Mouse (Mus musculus): ENCODE measurements at regions not wholly inside any gene's neighbourhood (a gene's known extent, or its start where the extent isn't known, plus 50 kb on each side); places are given as distances from the start of the nearest gene placed in this dataset.

DNA sequence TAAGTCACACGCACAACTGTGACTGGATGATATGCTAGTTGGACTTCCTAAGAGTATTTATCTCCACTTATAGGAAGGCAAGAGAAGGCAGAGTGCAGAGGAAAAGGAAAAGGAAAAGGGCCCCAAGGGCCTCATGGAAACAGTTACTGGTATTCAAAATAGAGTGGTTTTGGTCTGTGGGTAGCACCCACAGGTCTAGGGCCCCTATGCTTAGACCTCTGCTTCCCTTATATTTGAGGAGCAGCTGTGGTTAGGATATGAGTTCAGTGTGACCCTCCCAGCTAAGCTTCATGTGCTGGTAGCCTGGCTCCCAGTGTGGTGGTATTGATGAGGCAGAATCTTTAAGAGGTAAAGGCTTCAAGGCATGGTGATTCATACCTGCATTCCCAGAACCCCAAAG is 163.3 kb upstream of the Gm9833 start:
- ATAC-seq (ENCODE audit: insufficient read depth): no peak

DNA sequence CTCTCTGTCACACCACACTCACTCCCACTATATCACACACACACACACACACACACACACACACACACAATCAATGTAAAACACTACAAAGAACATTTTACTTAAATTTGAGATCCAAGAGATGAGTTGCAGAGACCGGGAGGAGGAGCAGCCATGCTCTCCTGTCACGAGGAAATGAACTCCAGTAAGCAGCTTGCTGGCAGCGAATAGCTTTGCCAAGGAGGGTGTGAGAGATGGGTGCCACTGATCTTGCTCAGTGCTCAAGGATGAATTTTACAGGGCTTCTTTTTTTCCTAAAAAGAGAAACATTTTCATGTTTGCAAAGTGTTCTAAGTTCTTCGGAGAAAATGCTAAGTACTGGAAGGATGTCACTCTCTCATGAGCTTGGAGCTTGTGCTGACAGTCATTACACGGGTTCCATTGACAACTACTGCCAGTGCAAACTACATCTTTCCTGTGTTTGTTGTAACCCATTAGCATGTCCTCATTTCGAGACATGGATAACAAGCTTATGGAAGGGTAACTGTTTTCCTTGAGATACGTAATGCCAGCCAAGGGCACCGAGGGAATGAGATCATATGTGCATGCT is 151.0 kb upstream of the Gm9833 start:
- no peak overlapping the region for H3K9ac ChIP-seq (replicated peaks)
- H3K4me3 ChIP-seq (ENCODE audit: insufficient read depth in 1 of 2, low read depth in 2 of 2, low read length in 2 of 2): no peak overlapping the region
- no peak for TF ChIP-seq CTCF (IDR thresholded peaks at IDR 0.05; ENCODE audit: low read depth)
- TF ChIP-seq EP300 (IDR thresholded peaks at IDR 0.05; ENCODE audit: low read depth): no peak

More for the DNA sequence above, 163.3 kb upstream of the Gm9833 start:
- H3K9ac ChIP-seq (replicated peaks): no peak overlapping the region
- H3K9me3 ChIP-seq (ENCODE audit: control insufficient read depth, low read length): no peaks in the 10 kb centered on the region
- no peak overlapping the region for H3K4me3 ChIP-seq (ENCODE audit: insufficient read depth in 1 of 2, low read depth in 2 of 2, low read length in 2 of 2)
- DNase-seq (ENCODE audit: low read depth in 3 of 3, low spot score in 3 of 3): no peak
- H3K4me1 ChIP-seq (replicated peaks; ENCODE audit: control insufficient read depth in 2 of 2, insufficient read depth in 2 of 2, low read length in 1 of 2): no peaks in the 10 kb centered on the region
- no peak overlapping the region for H3K4me2 ChIP-seq (ENCODE audit: low read depth)
- H3K27ac ChIP-seq: no peak overlapping the region
- no peaks in the 10 kb centered on the region for H3K36me3 ChIP-seq (replicated peaks; ENCODE audit: control insufficient read depth, insufficient read depth, low read depth)
- H3K27me3 ChIP-seq (ENCODE audit: control insufficient read depth, insufficient read depth, low read length): no peaks in the 10 kb centered on the region
- WGBS (ENCODE audit: insufficient replicate concordance): 28% methylated on average over 1 of the region's 1 CpGs
- TF ChIP-seq EP300 (IDR thresholded peaks at IDR 0.05; ENCODE audit: low read depth) (no peak), CTCF (IDR thresholded peaks at IDR 0.05; ENCODE audit: low read depth) (no peak)

DNA sequence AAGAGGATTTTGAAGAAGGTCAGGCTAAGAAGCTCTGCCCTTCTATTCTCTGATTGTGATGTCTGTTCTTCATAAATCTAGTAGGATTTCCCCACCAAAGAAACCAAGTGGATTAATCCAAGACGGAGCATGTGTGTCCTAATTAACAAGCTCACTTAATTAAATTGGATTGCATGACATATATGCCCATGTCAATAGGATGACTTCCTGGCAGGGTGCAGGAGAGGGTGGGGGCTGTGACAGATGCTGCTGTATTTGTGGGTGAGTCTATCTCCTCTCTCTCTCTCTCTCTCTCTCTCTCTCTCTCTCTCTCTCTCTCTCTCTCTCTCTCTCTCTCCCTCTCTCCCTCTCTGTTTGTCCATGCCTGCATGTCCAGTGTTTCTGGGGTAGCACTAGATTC is 149.3 kb upstream of the Gm9833 start:
- H3K4me1 ChIP-seq (replicated peaks; ENCODE audit: control insufficient read depth in 2 of 2, insufficient read depth in 2 of 2, low read length in 1 of 2): no peaks in the 10 kb centered on the region
- H3K4me3 ChIP-seq (ENCODE audit: insufficient read depth in 1 of 2, low read depth in 2 of 2, low read length in 2 of 2): no peak overlapping the region
- H3K27ac ChIP-seq: no peak overlapping the region
- H3K9ac ChIP-seq (replicated peaks): no peak overlapping the region
- ATAC-seq (ENCODE audit: insufficient read depth): no peak
- whole genome bisulfite sequencing (ENCODE audit: insufficient replicate concordance): 47% methylated on average over 1 of the region's 1 CpGs
- no peaks in the 10 kb centered on the region for H3K36me3 ChIP-seq (replicated peaks; ENCODE audit: control insufficient read depth, insufficient read depth, low read depth)
- no peaks in the 10 kb centered on the region for H3K9me3 ChIP-seq (ENCODE audit: control insufficient read depth, low read length)
- H3K27me3 ChIP-seq (ENCODE audit: control insufficient read depth, insufficient read depth, low read length): no peaks in the 10 kb centered on the region
- TF ChIP-seq EP300 (IDR thresholded peaks at IDR 0.05; ENCODE audit: low read depth) (no peak), CTCF (IDR thresholded peaks at IDR 0.05; ENCODE audit: low read depth) (no peak)
- H3K4me2 ChIP-seq (ENCODE audit: low read depth): no peak overlapping the region
- no peak for DNase-seq (ENCODE audit: low read depth in 3 of 3, low spot score in 3 of 3)

More for the DNA sequence above, 151.0 kb upstream of the Gm9833 start:
- no peak for DNase-seq (ENCODE audit: low read depth in 3 of 3, low spot score in 3 of 3)
- ATAC-seq (ENCODE audit: insufficient read depth): no peak
- Histone ChIP-seq H3K4me1 (replicated peaks; ENCODE audit: control insufficient read depth in 2 of 2, insufficient read depth in 2 of 2, low read length in 1 of 2) (no peaks in the 10 kb centered on the region), H3K4me2 (ENCODE audit: low read depth) (no peak overlapping the region), H3K9me3 (ENCODE audit: control insufficient read depth, low read length) (no peaks in the 10 kb centered on the region), H3K36me3 (replicated peaks; ENCODE audit: control insufficient read depth, insufficient read depth, low read depth) (no peaks in the 10 kb centered on the region), H3K27ac (no peak overlapping the region), H3K27me3 (ENCODE audit: control insufficient read depth, insufficient read depth, low read length) (no peaks in the 10 kb centered on the region)
- 56% methylated on average over 8 of the region's 8 CpGs for WGBS (ENCODE audit: insufficient replicate concordance)

DNA sequence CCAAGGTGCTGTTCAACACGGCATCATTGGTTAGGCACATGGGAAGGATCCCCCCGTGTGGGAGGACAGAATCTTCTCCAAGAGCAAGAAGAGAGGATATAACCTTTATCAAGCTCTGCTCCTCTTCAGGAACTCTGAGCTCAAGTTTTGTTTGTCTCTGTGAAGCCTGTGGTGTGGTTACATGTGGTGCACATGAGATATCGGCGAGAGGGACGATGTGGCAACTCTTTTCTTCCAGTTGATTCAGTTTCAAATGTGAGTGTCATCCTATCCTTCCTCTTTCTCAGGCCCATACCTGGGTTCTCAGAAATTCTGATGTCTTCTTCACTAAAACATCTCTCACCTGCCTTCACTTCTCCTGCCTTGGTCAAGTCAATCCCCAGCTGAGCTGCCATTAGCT is 145.3 kb upstream of the Gm9833 start:
- no peak overlapping the region for H3K4me2 ChIP-seq (ENCODE audit: low read depth)
- H3K27ac ChIP-seq: no peak overlapping the region
- TF ChIP-seq CTCF (IDR thresholded peaks at IDR 0.05; ENCODE audit: low read depth) (no peak), EP300 (IDR thresholded peaks at IDR 0.05; ENCODE audit: low read depth) (no peak)
- no peaks in the 10 kb centered on the region for H3K27me3 ChIP-seq (ENCODE audit: control insufficient read depth, insufficient read depth, low read length)
- H3K4me3 ChIP-seq (ENCODE audit: insufficient read depth in 1 of 2, low read depth in 2 of 2, low read length in 2 of 2): no peak overlapping the region
- DNase-seq (ENCODE audit: low read depth in 3 of 3, low spot score in 3 of 3) (no peak), ATAC-seq (ENCODE audit: insufficient read depth) (no peak)
- H3K36me3 ChIP-seq (replicated peaks; ENCODE audit: control insufficient read depth, insufficient read depth, low read depth): no peaks in the 10 kb centered on the region
- no peaks in the 10 kb centered on the region for H3K9me3 ChIP-seq (ENCODE audit: control insufficient read depth, low read length)
- H3K9ac ChIP-seq (replicated peaks): no peak overlapping the region
- no peaks in the 10 kb centered on the region for H3K4me1 ChIP-seq (replicated peaks; ENCODE audit: control insufficient read depth in 2 of 2, insufficient read depth in 2 of 2, low read length in 1 of 2)
- WGBS (ENCODE audit: insufficient replicate concordance): 18% methylated on average over 5 of the region's 5 CpGs

DNA sequence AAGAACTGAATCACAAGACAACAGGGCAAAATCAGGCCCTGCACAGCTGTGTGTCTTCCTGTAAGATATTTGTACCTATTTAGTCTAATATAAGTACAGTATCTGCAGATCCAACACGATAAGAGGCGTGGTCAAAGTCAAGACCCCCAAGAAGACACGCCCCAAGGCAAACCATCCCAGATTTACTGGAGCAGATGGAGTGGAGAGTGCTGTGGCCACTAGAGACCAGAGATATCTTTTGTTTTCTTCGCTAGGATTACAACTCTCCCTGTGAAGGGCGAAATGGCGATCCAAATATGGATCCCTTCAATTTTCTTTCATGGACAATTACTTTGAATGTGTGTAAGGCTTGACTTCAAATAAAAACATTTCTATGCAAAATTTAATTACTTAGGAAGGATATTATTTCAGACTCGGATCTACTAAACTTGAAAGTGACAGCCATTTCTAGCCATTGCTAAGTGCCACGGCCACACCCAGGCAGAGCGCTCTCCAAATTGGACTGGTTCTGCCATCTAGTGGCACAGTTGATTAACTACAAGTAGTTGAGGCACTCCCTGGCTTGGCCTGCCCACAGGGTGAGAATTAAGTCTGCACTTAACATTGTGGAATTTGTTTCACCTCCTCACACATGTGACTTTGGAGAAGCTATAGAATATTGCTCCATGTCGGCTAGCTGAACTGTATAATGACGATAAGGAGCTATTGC is 140.4 kb upstream of the Gm9833 start:
- no peak overlapping the region for H3K4me3 ChIP-seq (ENCODE audit: insufficient read depth in 1 of 2, low read depth in 2 of 2, low read length in 2 of 2)
- no peak overlapping the region for H3K9ac ChIP-seq (replicated peaks)
- H3K9me3 ChIP-seq (ENCODE audit: control insufficient read depth, low read length): no peaks in the 10 kb centered on the region
- H3K4me2 ChIP-seq (ENCODE audit: low read depth): peak overlapping the region; percentile 2; the same call in 1 of the 2 replicates
- H3K27me3 ChIP-seq (ENCODE audit: control insufficient read depth, insufficient read depth, low read length): no peaks in the 10 kb centered on the region
- 39% methylated on average over 11 of the region's 11 CpGs for WGBS (ENCODE audit: insufficient replicate concordance)
- TF ChIP-seq CTCF (IDR thresholded peaks at IDR 0.05; ENCODE audit: low read depth): peak; percentile 91
- TF ChIP-seq EP300 (IDR thresholded peaks at IDR 0.05; ENCODE audit: low read depth): no peak
- no peaks in the 10 kb centered on the region for H3K36me3 ChIP-seq (replicated peaks; ENCODE audit: control insufficient read depth, insufficient read depth, low read depth)
- H3K4me1 ChIP-seq (replicated peaks; ENCODE audit: control insufficient read depth in 2 of 2, insufficient read depth in 2 of 2, low read length in 1 of 2): no peaks in the 10 kb centered on the region
- DNase-seq (ENCODE audit: low read depth in 3 of 3, low spot score in 3 of 3): peak; percentile 11 to 36 (median 18)
- H3K27ac ChIP-seq: no peak overlapping the region
- ATAC-seq (ENCODE audit: insufficient read depth): 0 out of 2 replicates have a peak, but pooled peaks have one; percentile 52

Measured in liver, embryonic 14.5 days (tissue).